Mouse (Mus musculus) C2C12 (cell line): Measurements from ENCODE around the gene Psmd7.

Source experiments
- CTCF ChIP-seq: IDR thresholded peaks from one replicate; pipeline ENCODE4 v1.5.1; 2011; ENCODE audit not compliant: control insufficient read depth, insufficient read depth, insufficient read length
- FOSL1 ChIP-seq: IDR thresholded peaks from one replicate; pipeline ENCODE4 v1.8.0; 2011; ENCODE audit warnings: mild to moderate bottlenecking, low read length; ENCODE audit not compliant: poor library complexity, insufficient read depth, severe bottlenecking
- MAX ChIP-seq: IDR thresholded peaks from one replicate; pipeline ENCODE4 v1.6.1; 2011; ENCODE audit warnings: mild to moderate bottlenecking, control low read depth
- USF1 ChIP-seq: IDR thresholded peaks from one replicate; pipeline ENCODE4 v1.6.1; 2011; ENCODE audit warnings: low read depth, mild to moderate bottlenecking, control low read depth, moderate library complexity

DNA sequence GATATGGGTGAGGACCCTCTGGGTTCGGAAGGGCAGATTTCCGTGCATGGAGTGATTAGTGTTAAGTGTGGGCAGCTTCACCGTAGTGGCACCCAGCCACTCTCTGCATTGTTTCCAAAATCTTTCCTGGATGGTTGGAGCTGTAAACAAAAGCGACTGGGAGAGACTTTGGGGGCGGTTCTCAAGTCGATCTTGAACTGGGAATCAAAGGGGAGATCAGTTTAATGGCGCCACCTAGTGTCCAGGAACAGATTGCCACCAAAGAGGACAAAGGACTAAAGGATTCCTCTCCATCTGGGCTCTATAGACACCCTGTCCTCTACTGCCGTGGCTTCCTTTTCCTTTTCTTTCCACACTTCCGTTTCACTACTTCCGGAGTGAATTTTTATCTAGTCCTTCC is 11.6 kb downstream of the Psmd7 start:
- TF ChIP-seq CTCF = peak; percentile 61
- no peak for TF ChIP-seq FOSL1
- TF ChIP-seq USF1 = no peak
- TF ChIP-seq MAX = no peak
